20 mouse cellular contexts compared by ENCODE assay signal in the genomic region with DNA sequence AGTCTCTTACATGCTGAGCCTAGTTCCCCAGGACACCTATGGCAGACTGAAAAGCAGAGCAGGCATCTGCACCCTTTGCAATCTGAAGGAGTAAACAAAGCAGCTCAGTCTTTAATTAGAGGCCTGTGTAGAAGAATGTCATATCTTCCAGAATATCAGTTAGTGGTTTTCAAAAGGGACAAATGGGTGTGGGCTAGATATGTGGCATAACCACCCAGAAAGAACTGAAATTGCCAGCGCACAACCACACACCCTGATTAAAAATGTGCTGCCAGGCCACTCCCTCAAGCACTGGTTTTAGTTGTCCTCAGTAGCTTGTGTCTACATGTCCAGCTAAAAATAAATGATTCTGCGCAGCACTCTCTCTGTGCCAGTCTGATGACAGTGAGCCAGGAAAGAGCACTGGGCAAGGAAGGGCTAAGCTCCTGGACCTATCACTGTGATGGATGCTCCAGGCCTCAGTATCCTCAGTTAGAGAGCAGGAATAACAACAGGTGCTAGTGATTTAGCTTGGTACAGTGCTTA. TPM values are rescaled to one million over a fixed set of nuclear protein-coding genes. Genes with fewer than 3 reads are reported as not detected.
A peak's percentile ranks its signal among the peaks of the same experiment; 100 is the strongest.
DNase-seq lines count a peak whose midpoint lies in the region; ATAC-seq lines count a peak whose summit lies in the region.
"Had no signal": no experiment of that assay in that cellular context is flagged by ENCODE, and none has a peak within 500 bp of the region (broad histone marks: within the 10 kb centered on the region; RNA-seq: fewer than 3 reads in every experiment).

No protein-coding gene starts in this region.

- peak; percentile 50 for DNase-seq in embryonic facial prominence, embryonic 14.5 days (ENCODE audit: low spot score)
- DNase-seq in embryonic facial prominence, embryonic 10.5 days (ENCODE audit: low spot score) = no peak
- DNase-seq in heart, adult 9 months (ENCODE audit: low spot score in 2 of 2) = peak; percentile 16 to 33
- DNase-seq in adrenal gland, adult 8-10 months = no peak
- DNase-seq: cerebellum, adult 11-12 months; layer of hippocampus, adult 9-11 months; right cerebral cortex, postnatal 25 days; thymus, adult 2 months had no signal

- no peak for ATAC-seq in embryonic facial prominence, embryonic 14.5 days (ENCODE audit: low read depth)
- ATAC-seq in heart, embryonic 12.5 days (ENCODE audit: insufficient number of reproducible peaks, low FRiP score) = no peak
- 0 out of 2 replicates have a peak, but pooled peaks have one; percentile 15 for ATAC-seq in common myeloid progenitor, adult 5-6 weeks (replicated peaks; ENCODE audit: low read depth, poor library complexity, severe bottlenecking)
- ATAC-seq in megakaryocyte-erythroid progenitor cell, adult 5-6 weeks (replicated peaks; ENCODE audit: low FRiP score, low TSS enrichment, poor library complexity, severe bottlenecking) = peak; percentile 38; the same call in 1 of the 2 replicates
- ATAC-seq in monocyte, adult 5-6 weeks (replicated peaks; ENCODE audit: insufficient number of reproducible peaks, low FRiP score, low TSS enrichment, poor library complexity, severe bottlenecking) = no peak
- ATAC-seq: forebrain, embryonic 13.5 days; intestine, embryonic 16.5 days; midbrain, embryonic 16.5 days; Patski had no signal

- no peak overlapping the region for H3K4me2 ChIP-seq in embryonic facial prominence, embryonic 14.5 days (ENCODE audit: low read depth, low read length)
- no peak overlapping the region for H3K4me2 ChIP-seq in heart, embryonic 12.5 days
- H3K4me2 ChIP-seq: embryonic facial prominence, embryonic 13.5 days; forebrain, embryonic 13.5 days; hindbrain, embryonic 12.5 days; neural tube, embryonic 13.5 days had no signal

- H3K9me3 ChIP-seq in embryonic facial prominence, embryonic 14.5 days (ENCODE audit: control insufficient read depth, low read length) = no peaks in the 10 kb centered on the region
- no peaks in the 10 kb centered on the region for H3K9me3 ChIP-seq in embryonic facial prominence, embryonic 10.5 days
- H3K9me3 ChIP-seq in heart, embryonic 12.5 days (replicated peaks) = no peaks in the 10 kb centered on the region
- H3K9me3 ChIP-seq: embryonic facial prominence, embryonic 13.5 days; forebrain, embryonic 13.5 days; hindbrain, embryonic 12.5 days; neural tube, embryonic 13.5 days had no signal

- no peaks in the 10 kb centered on the region for H3K36me3 ChIP-seq in embryonic facial prominence, embryonic 14.5 days (ENCODE audit: control insufficient read depth, insufficient read depth, low read length)
- H3K36me3 ChIP-seq in embryonic facial prominence, embryonic 10.5 days (replicated peaks) = no peaks in the 10 kb centered on the region
- no peaks in the 10 kb centered on the region for H3K36me3 ChIP-seq in heart, embryonic 12.5 days
- H3K36me3 ChIP-seq: embryonic facial prominence, embryonic 13.5 days; hindbrain, embryonic 12.5 days; neural tube, embryonic 13.5 days had no signal

- H3K4me3 ChIP-seq in embryonic facial prominence, embryonic 14.5 days (ENCODE audit: low read depth, low read length) = no peak overlapping the region
- no peak overlapping the region for H3K4me3 ChIP-seq in embryonic facial prominence, embryonic 10.5 days
- no peak overlapping the region for H3K4me3 ChIP-seq in heart, embryonic 12.5 days
- H3K4me3 ChIP-seq: embryonic facial prominence, embryonic 13.5 days; forebrain, embryonic 13.5 days; hindbrain, embryonic 12.5 days; neural tube, embryonic 13.5 days had no signal

- H3K27ac ChIP-seq in embryonic facial prominence, embryonic 14.5 days (replicated peaks; ENCODE audit: low read depth, low read length) = no peak overlapping the region
- no peak overlapping the region for H3K27ac ChIP-seq in embryonic facial prominence, embryonic 10.5 days (replicated peaks)
- no peak overlapping the region for H3K27ac ChIP-seq in heart, embryonic 12.5 days (ENCODE audit: poor library complexity, severe bottlenecking)
- H3K27ac ChIP-seq: embryonic facial prominence, embryonic 13.5 days; forebrain, embryonic 13.5 days; hindbrain, embryonic 12.5 days; kidney, postnatal 0 days; neural tube, embryonic 13.5 days had no signal

- 88% methylated on average over 2 of the region's 2 CpGs for WGBS in embryonic facial prominence, embryonic 14.5 days
- WGBS in embryonic facial prominence, embryonic 10.5 days = 93% methylated on average over 2 of the region's 2 CpGs
- WGBS in heart, embryonic 12.5 days = 69% methylated on average over 2 of the region's 2 CpGs

- no peaks in the 10 kb centered on the region for H3K27me3 ChIP-seq in embryonic facial prominence, embryonic 14.5 days (replicated peaks; ENCODE audit: control insufficient read depth, insufficient read depth, low read length)
- H3K27me3 ChIP-seq in embryonic facial prominence, embryonic 10.5 days (replicated peaks; ENCODE audit: low read depth, poor library complexity, severe bottlenecking) = no peaks in the 10 kb centered on the region
- no peaks in the 10 kb centered on the region for H3K27me3 ChIP-seq in heart, embryonic 12.5 days (replicated peaks)
- H3K27me3 ChIP-seq: embryonic facial prominence, embryonic 13.5 days; forebrain, embryonic 13.5 days; hindbrain, embryonic 12.5 days; neural tube, embryonic 13.5 days; Patski had no signal

- H3K9ac ChIP-seq in embryonic facial prominence, embryonic 14.5 days (ENCODE audit: low read depth, low read length) = no peak overlapping the region
- H3K9ac ChIP-seq in heart, embryonic 12.5 days = no peak overlapping the region
- H3K9ac ChIP-seq: embryonic facial prominence, embryonic 13.5 days; forebrain, embryonic 13.5 days; hindbrain, embryonic 12.5 days; neural tube, embryonic 13.5 days had no signal

- peaks cover 7% of the 10 kb centered on the region for H3K4me1 ChIP-seq in embryonic facial prominence, embryonic 14.5 days (ENCODE audit: control insufficient read depth, insufficient read depth, low read length)
- H3K4me1 ChIP-seq in embryonic facial prominence, embryonic 10.5 days = peaks cover 23% of the 10 kb centered on the region
- H3K4me1 ChIP-seq in heart, embryonic 12.5 days (replicated peaks) = peaks cover 21% of the 10 kb centered on the region

RNA-seq across cellular contexts. Expression of a gene that starts 35.1 kb away (rescaled TPM):
- polyA plus RNA-seq in embryonic facial prominence, embryonic 14.5 days (2014; fragmentation: Nextera tagmentation; extraction: Ambion mirVana) = 331 and 346 TPM in 2 replicates
- polyA plus RNA-seq in embryonic facial prominence, embryonic 10.5 days (2016; fragmentation: Nextera tagmentation; extraction: Ambion mirVana) = 127 and 131 TPM in 2 replicates
- 474 and 476 TPM in 2 replicates for polyA plus RNA-seq in heart, embryonic 12.5 days (2016; fragmentation: Nextera tagmentation; extraction: Ambion mirVana)
- total RNA-seq in common myeloid progenitor, adult 5-6 weeks (2017) = 190 and 198 TPM in 2 replicates
- total RNA-seq in megakaryocyte-erythroid progenitor cell, adult 5-6 weeks (2014; fragmentation: Nextera tagmentation) = 65.5 and 79.9 TPM in 2 replicates
- total RNA-seq in megakaryocyte-erythroid progenitor cell, adult 5-6 weeks (2017) = 164 and 180 TPM in 2 replicates
- 769 to 823 TPM (median 817 TPM) in 3 replicates for total RNA-seq in monocyte, adult 5-6 weeks (2017)
- 100 to 1,000 TPM; 230 to 269 (median 241) TPM for total RNA-seq in adrenal gland, adult 8-10 months (2022)

Comparison
In these comparisons a context has a peak if more than half of its experiments do, and no peak if none do; other contexts are left out.
1. DNase-seq: peak in embryonic facial prominence, embryonic 14.5 days (single experiment) and heart, adult 9 months (2 of 2); none in embryonic facial prominence, embryonic 10.5 days (single experiment) and adrenal gland, adult 8-10 months (single experiment).
2. ATAC-seq: peak in common myeloid progenitor, adult 5-6 weeks (single experiment) and megakaryocyte-erythroid progenitor cell, adult 5-6 weeks (single experiment); none in embryonic facial prominence, embryonic 14.5 days (single experiment), heart, embryonic 12.5 days (single experiment) and monocyte, adult 5-6 weeks (single experiment).